Mouse (Mus musculus) kidney, postnatal 0 days (tissue): ENCODE results near the gene Epb41l1. TPM values are rescaled to one million over a fixed set of nuclear protein-coding genes. Genes with fewer than 3 reads are reported as not detected.

Source experiments
- ATAC-seq: fragments of 200-750 bp; cut with Nextera tagmentation; replicated peaks from 2 replicates; pipeline ENCODE4 v1.8.0; 2017; ENCODE audit warnings: low read depth, moderate number of reproducible peaks, moderate TSS enrichment, moderate library complexity; ENCODE audit not compliant: low FRiP score
- DNase-seq: peaks from one replicate; pipeline ENCODE4 v3.0.0-alpha.2; 2016; ENCODE audit warnings: low spot score
- H3K27ac ChIP-seq: fragments of 300-500 bp; sonication (generic); 2 replicates; pipeline ENCODE4 v1.5.1; 2014; ENCODE audit warnings: mild to moderate bottlenecking
- H3K27me3 ChIP-seq: fragments of 300-500 bp; sonication (generic); 2 replicates; pipeline ENCODE4 v1.6.1; 2014; ENCODE audit warnings: low read length, mixed read lengths; ENCODE audit not compliant: insufficient read depth
- H3K36me3 ChIP-seq: fragments of 300-500 bp; sonication (generic); 2 replicates; pipeline ENCODE4 v1.6.1; 2014; ENCODE audit warnings: low read length, mixed read lengths; ENCODE audit not compliant: insufficient read depth
- H3K4me1 ChIP-seq: fragments of 300-500 bp; sonication (generic); replicated peaks from 2 replicates; pipeline ENCODE4 v1.6.1; 2014; ENCODE audit warnings: antibody characterized with exemption, low read length, mixed read lengths; ENCODE audit not compliant: insufficient read depth
- H3K4me2 ChIP-seq: fragments of 300-500 bp; sonication (generic); 2 replicates; pipeline ENCODE4 v1.6.1; 2014; ENCODE audit warnings: mild to moderate bottlenecking, low read length, moderate library complexity, mixed read lengths
- H3K4me3 ChIP-seq: fragments of 300-500 bp; sonication (generic); replicated peaks from 2 replicates; pipeline ENCODE4 v1.5.1; 2014; ENCODE audit warnings: low read depth, low read length
- H3K9ac ChIP-seq: fragments of 300-500 bp; sonication (generic); 2 replicates; pipeline ENCODE4 v1.6.1; 2014; ENCODE audit warnings: low read depth, low read length
- H3K9me3 ChIP-seq: fragments of 300-500 bp; sonication (generic); replicated peaks from 2 replicates; pipeline ENCODE4 v1.6.1; 2016; ENCODE audit warnings: low read length, inconsistent platforms, mixed read lengths
- CTCF ChIP-seq: IDR thresholded peaks from 2 replicates; pipeline ENCODE4 v1.5.1; 2016; ENCODE audit warnings: antibody characterized with exemption, low read depth, mild to moderate bottlenecking, moderate library complexity
- WGBS: fragments of 180-500 bp; shearing (Covaris S2); extraction: QIAGEN DNeasy Blood & Tissue Kit; methylation state at CpG from one replicate; pipeline ENCODE4 v1.1.7; 2014; 5-methylcytosine and 5-hydroxymethylcytosine counted together
- polyA plus RNA-seq: library from polyadenylated mRNA; unstranded; fragments of >200 nt; fragmentation: Nextera tagmentation; extraction: Ambion mirVana; gene quantifications from 2 replicates; pipeline ENCODE4 v1.2.1, GENCODE M21; 2015

Gene Epb41l1
- polyA plus RNA-seq, 1 experiment from 2014 or later, result 1.6 TPM

GRCm38 (mm10) chr2:156474111-156474510 lies 53.4 kb downstream of the Epb41l1 start:
- H3K36me3 ChIP-seq, result no peaks in the 10 kb centered on the region
- no peak overlapping the region for H3K27ac ChIP-seq
- WGBS, result 16% methylated on average over 3 of the region's 3 CpGs
- ATAC-seq, result 0 out of 2 replicates have a peak, but pooled peaks have one; percentile 9
- H3K4me2 ChIP-seq, result no peak overlapping the region
- DNase-seq, result peak; percentile 27
- no peak overlapping the region for H3K9ac ChIP-seq
- H3K4me1 ChIP-seq, result peaks cover 4% of the 10 kb centered on the region; the same call in 1 of the 2 replicates
- H3K9me3 ChIP-seq, result no peaks in the 10 kb centered on the region
- no peak for TF ChIP-seq CTCF
- no peak overlapping the region for H3K4me3 ChIP-seq
- H3K27me3 ChIP-seq, result no peaks in the 10 kb centered on the region

DNA sequence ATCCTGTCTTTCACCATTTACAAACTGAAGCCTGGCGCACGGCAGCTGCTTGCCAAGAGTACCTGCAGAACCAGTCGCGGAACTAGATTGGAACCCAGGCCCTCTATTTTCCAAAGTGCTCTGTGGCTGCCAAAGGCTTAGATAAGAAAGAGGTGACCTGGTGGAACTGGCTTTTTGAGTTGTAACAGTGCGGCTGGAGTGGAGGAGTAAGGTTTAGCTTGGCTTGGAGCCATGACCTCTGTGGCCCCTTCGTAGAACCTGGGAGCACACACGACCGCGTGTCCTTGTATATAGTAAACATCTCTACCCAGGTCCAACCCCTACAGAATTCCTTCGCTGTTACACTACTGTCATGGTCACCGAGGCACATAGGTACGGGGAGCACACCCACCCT lies 54.2 kb downstream of the Epb41l1 start:
- Histone ChIP-seq H3K27ac (peak overlapping the region; percentile 50), H3K9me3 (no peaks in the 10 kb centered on the region), H3K4me3 (peak overlapping the region; percentile 62), H3K4me1 (peaks cover 4% of the 10 kb centered on the region; the same call in 1 of the 2 replicates), H3K4me2 (peak overlapping the region; percentile 95), H3K36me3 (no peaks in the 10 kb centered on the region), H3K27me3 (no peaks in the 10 kb centered on the region), H3K9ac (peak overlapping the region; percentile 80)
- WGBS, result 17% methylated on average over 12 of the region's 12 CpGs
- ATAC-seq (peak; percentile 38), DNase-seq (peak; percentile 20)
- TF ChIP-seq CTCF, result no peak

GRCm38 (mm10) chr2:156475285-156476110 lies 54.8 kb downstream of the Epb41l1 start:
- Histone ChIP-seq H3K27ac (peak overlapping the region; percentile 50; the same call in 1 of the 2 replicates), H3K9me3 (no peaks in the 10 kb centered on the region), H3K4me1 (peaks cover 4% of the 10 kb centered on the region; the same call in 1 of the 2 replicates), H3K4me2 (peak overlapping the region; percentile 95), H3K9ac (peak overlapping the region; percentile 80), H3K4me3 (peak overlapping the region; percentile 62), H3K27me3 (no peaks in the 10 kb centered on the region), H3K36me3 (no peaks in the 10 kb centered on the region)
- peak; percentile 81 for ATAC-seq
- under 1% methylated on average over 65 of the region's 80 CpGs for WGBS
- TF ChIP-seq CTCF, result no peak; the same call in 1 of the 2 replicates
- peak; percentile 79 for DNase-seq

GRCm38 (mm10) chr2:156476111-156476747 lies 55.5 kb downstream of the Epb41l1 start:
- Histone ChIP-seq H3K9me3 (no peaks in the 10 kb centered on the region), H3K4me1 (peaks cover 4% of the 10 kb centered on the region; the same call in 1 of the 2 replicates), H3K4me3 (peak overlapping the region; percentile 62), H3K36me3 (no peaks in the 10 kb centered on the region), H3K9ac (peak overlapping the region; percentile 80), H3K27ac (no peak overlapping the region), H3K27me3 (no peaks in the 10 kb centered on the region), H3K4me2 (peak overlapping the region; percentile 95)
- DNase-seq (peak; percentile 7), ATAC-seq (no peak)
- 21% methylated on average over 8 of the region's 8 CpGs for WGBS
- TF ChIP-seq CTCF, result no peak

GRCm38 (mm10) chr2:156476748-156477151 lies 56.0 kb downstream of the Epb41l1 start:
- H3K4me1 ChIP-seq, result peaks cover 4% of the 10 kb centered on the region; the same call in 1 of the 2 replicates
- ATAC-seq (no peak), DNase-seq (no peak)
- TF ChIP-seq CTCF, result no peak
- H3K4me2 ChIP-seq, result peak overlapping the region; percentile 95; the same call in 1 of the 2 replicates
- H3K9ac ChIP-seq, result no peak overlapping the region
- H3K27ac ChIP-seq, result no peak overlapping the region
- no peaks in the 10 kb centered on the region for H3K36me3 ChIP-seq
- no peaks in the 10 kb centered on the region for H3K27me3 ChIP-seq
- no peak overlapping the region for H3K4me3 ChIP-seq
- 30% methylated on average over 5 of the region's 5 CpGs for WGBS
- no peaks in the 10 kb centered on the region for H3K9me3 ChIP-seq

DNA sequence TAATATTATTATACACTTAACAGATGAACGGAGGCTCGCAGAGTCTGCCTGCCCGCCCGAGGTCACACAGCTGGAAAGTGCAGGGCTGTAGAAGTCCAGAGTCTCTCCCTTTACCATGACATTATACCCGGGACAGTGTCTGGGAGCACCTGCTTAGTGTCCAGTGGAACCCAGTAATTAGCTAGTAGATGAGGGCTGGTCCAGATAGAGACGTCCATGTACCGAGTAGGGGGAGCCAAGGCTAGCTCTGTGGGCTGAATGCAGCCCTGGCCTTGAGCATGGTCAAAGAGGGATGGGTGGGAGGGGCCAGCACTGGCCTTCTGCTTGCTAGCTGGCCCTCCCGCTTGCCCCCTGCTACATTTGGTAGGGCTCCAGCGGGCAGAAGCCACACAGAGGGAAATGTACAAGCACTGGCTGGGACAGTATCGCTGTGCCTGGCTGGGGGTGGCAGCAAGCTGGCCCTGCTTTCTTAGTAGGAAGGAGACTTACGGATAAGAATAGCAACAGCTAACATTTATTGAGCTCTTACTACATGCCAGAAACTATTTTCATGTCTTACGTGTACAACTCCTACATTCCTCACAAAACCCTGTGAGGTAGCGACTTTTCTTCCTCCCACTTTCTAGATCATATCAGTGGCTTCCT lies 57.5 kb downstream of the Epb41l1 start:
- H3K36me3 ChIP-seq, result no peaks in the 10 kb centered on the region
- H3K4me3 ChIP-seq, result no peak overlapping the region
- 76% methylated on average over 13 of the region's 13 CpGs for WGBS
- H3K4me1 ChIP-seq, result peaks cover 4% of the 10 kb centered on the region; the same call in 1 of the 2 replicates
- ATAC-seq, result no peak
- TF ChIP-seq CTCF, result no peak
- no peak overlapping the region for H3K4me2 ChIP-seq
- no peaks in the 10 kb centered on the region for H3K9me3 ChIP-seq
- no peak for DNase-seq
- H3K9ac ChIP-seq, result no peak overlapping the region
- H3K27me3 ChIP-seq, result no peaks in the 10 kb centered on the region
- no peak overlapping the region for H3K27ac ChIP-seq
